Comparison of ENCODE assay signal across 8 mouse cellular contexts in genomic region chr4:35155132-35155922, GRCm38 (mm10). TPM values are rescaled to one million over a fixed set of nuclear protein-coding genes. Genes with fewer than 3 reads are reported as not detected.
A peak's percentile ranks its signal among the peaks of the same experiment; 100 is the strongest.
DNase-seq lines count a peak whose midpoint lies in the region; ATAC-seq and TF ChIP-seq lines count a peak whose summit lies in the region.

No protein-coding gene starts in this region.

- ATAC-seq in common myeloid progenitor, adult 5-6 weeks (replicated peaks; ENCODE audit: low read depth, poor library complexity, severe bottlenecking), result peak; percentile 16
- peak; percentile 78 for ATAC-seq in stomach, embryonic 16.5 days (ENCODE audit: insufficient read depth, low FRiP score)

- H3K27me3 ChIP-seq in limb, embryonic 10.5 days (ENCODE audit: low read depth, poor library complexity, severe bottlenecking), result 0 out of 2 replicates have a peak, but pooled peaks cover 4% of the 10 kb centered on the region
- H3K27me3 ChIP-seq in stomach, embryonic 16.5 days (ENCODE audit: control insufficient read depth, insufficient read depth, low read length), result no peaks in the 10 kb centered on the region

- H3K27ac ChIP-seq in gastrocnemius, adult 2 months, result peak overlapping the region; percentile 66
- peak overlapping the region; percentile 90 for H3K27ac ChIP-seq in limb, embryonic 10.5 days
- peak overlapping the region; percentile 88 for H3K27ac ChIP-seq in stomach, embryonic 16.5 days (ENCODE audit: low read length)

- H3K4me1 ChIP-seq in limb, embryonic 10.5 days, result peaks cover 26% of the 10 kb centered on the region
- H3K4me1 ChIP-seq in stomach, embryonic 16.5 days (ENCODE audit: control insufficient read depth, insufficient read depth, low read length), result peaks cover 10% of the 10 kb centered on the region; the same call in 1 of the 2 replicates

- H3K9me3 ChIP-seq in limb, embryonic 10.5 days (replicated peaks), result no peaks in the 10 kb centered on the region
- H3K9me3 ChIP-seq in stomach, embryonic 16.5 days (replicated peaks; ENCODE audit: control insufficient read depth, low read length), result no peaks in the 10 kb centered on the region

- DNase-seq in gastrocnemius, adult 2 months, result peak; percentile 25
- DNase-seq in gastrocnemius, postnatal 14 days, result no peak
- peak; percentile 19 to 33 for DNase-seq in heart, postnatal 10 days
- DNase-seq in limb, embryonic 10.5 days (ENCODE audit: low spot score), result peak; percentile 66
- peak; percentile 38 for DNase-seq in mesoderm, embryonic 11.5 days (ENCODE audit: low read depth, low spot score)
- no peak for DNase-seq in gastrocnemius, postnatal 25 days

- WGBS in limb, embryonic 10.5 days, result 26% methylated on average over 20 of the region's 20 CpGs
- WGBS in stomach, embryonic 16.5 days, result 18% methylated on average over 20 of the region's 20 CpGs

- TF ChIP-seq CTCF in gastrocnemius, adult 2 months (IDR thresholded peaks at IDR 0.05), result peak; percentile 42

- H3K36me3 ChIP-seq in limb, embryonic 10.5 days, result no peaks in the 10 kb centered on the region
- no peaks in the 10 kb centered on the region for H3K36me3 ChIP-seq in stomach, embryonic 16.5 days (ENCODE audit: control insufficient read depth, insufficient read depth, low read length)

- intact Hi-C loops in gastrocnemius, adult 2 months (cut with DNase I), result no loop called here
- intact Hi-C loops in gastrocnemius, postnatal 14 days (cut with DNase I; ENCODE audit: low total_unique reads), result loop anchor here (5.0 kb wide), 1 partner anchor 193 kb away; no protein-coding TSS in a partner anchor
- intact Hi-C loops in heart, postnatal 10 days (cut with DNase I), result loop anchor here (5.0 kb wide), 1 partner anchor 178 kb away; no protein-coding TSS in a partner anchor

- peak overlapping the region; percentile 79 for H3K9ac ChIP-seq in stomach, embryonic 16.5 days (ENCODE audit: low read length)

- peak overlapping the region; percentile 79 for H3K4me3 ChIP-seq in gastrocnemius, adult 2 months
- peak overlapping the region; percentile 71 for H3K4me3 ChIP-seq in limb, embryonic 10.5 days
- H3K4me3 ChIP-seq in stomach, embryonic 16.5 days (replicated peaks; ENCODE audit: low read length), result peak overlapping the region; percentile 79

- H3K4me2 ChIP-seq in stomach, embryonic 16.5 days (ENCODE audit: low read depth, low read length), result peak overlapping the region; percentile 67

RNA-seq across cellular contexts. Expression of gene Mob3b, which starts 2.0 kb away (rescaled TPM):
- under 1 TPM; 0.28 to 0.86 TPM for total RNA-seq in gastrocnemius, adult 2 months (2021)
- 1 to 10 TPM in 1 of 2 experiments, under 1 TPM in 1; 0.89 to 2.5 TPM for total RNA-seq in gastrocnemius, postnatal 14 days (2021)
- 3.0 and 3.4 TPM in 2 replicates for total RNA-seq in common myeloid progenitor, adult 5-6 weeks (2017)
- 1 to 10 TPM in 1 of 2 experiments, under 1 TPM in 1; 0.96 to 1.2 TPM for total RNA-seq in heart, postnatal 10 days (2021)
- polyA plus RNA-seq in limb, embryonic 10.5 days (2016; fragmentation: Nextera tagmentation; extraction: Ambion mirVana), result 13.1 and 14.1 TPM in 2 replicates
- polyA plus RNA-seq in stomach, embryonic 16.5 days (2015; fragmentation: Nextera tagmentation; extraction: Ambion mirVana), result 24.3 and 26.8 TPM in 2 replicates
- total RNA-seq in gastrocnemius, postnatal 25 days (2021), result 1 to 10 TPM in 1 of 2 experiments, under 1 TPM in 1; 0.96 to 1.4 TPM

RNA-seq across cellular contexts. Expression of gene Ifnk, which starts 3.5 kb away (rescaled TPM):
- not detected for total RNA-seq in gastrocnemius, adult 2 months (2021)
- not detected for total RNA-seq in gastrocnemius, postnatal 14 days (2021)
- total RNA-seq in common myeloid progenitor, adult 5-6 weeks (2017), result not detected in 2 replicates
- total RNA-seq in heart, postnatal 10 days (2021), result not detected
- 0.49 and 0.58 TPM in 2 replicates for polyA plus RNA-seq in limb, embryonic 10.5 days (2016; fragmentation: Nextera tagmentation; extraction: Ambion mirVana)
- polyA plus RNA-seq in stomach, embryonic 16.5 days (2015; fragmentation: Nextera tagmentation; extraction: Ambion mirVana), result 0.30 and 0.34 TPM in 2 replicates
- not detected for total RNA-seq in gastrocnemius, postnatal 25 days (2021)

Comparison
In these comparisons a context has a peak if more than half of its experiments do, and no peak if none do; other contexts are left out.
1. DNase-seq: peak in gastrocnemius, adult 2 months (single experiment), heart, postnatal 10 days (2 of 2), limb, embryonic 10.5 days (single experiment) and mesoderm, embryonic 11.5 days (single experiment); none in gastrocnemius, postnatal 14 days (single experiment) and gastrocnemius, postnatal 25 days (single experiment).
2. Peak in every context shown above with its lines, with median percentiles within 50 percentile points of each other: H3K27ac ChIP-seq and H3K4me3 ChIP-seq.